Mouse (Mus musculus) thymus, adult 18-20 months (tissue): ENCODE measurements around the gene Krt80.

ENCODE experiments used
- DNase-seq, 2 experiments: peaks; one replicate each; pipeline ENCODE4 v3.0.0; 2022; ENCODE audit warnings: mixed read lengths in 2 of 2

Krt80 gene

DNA sequence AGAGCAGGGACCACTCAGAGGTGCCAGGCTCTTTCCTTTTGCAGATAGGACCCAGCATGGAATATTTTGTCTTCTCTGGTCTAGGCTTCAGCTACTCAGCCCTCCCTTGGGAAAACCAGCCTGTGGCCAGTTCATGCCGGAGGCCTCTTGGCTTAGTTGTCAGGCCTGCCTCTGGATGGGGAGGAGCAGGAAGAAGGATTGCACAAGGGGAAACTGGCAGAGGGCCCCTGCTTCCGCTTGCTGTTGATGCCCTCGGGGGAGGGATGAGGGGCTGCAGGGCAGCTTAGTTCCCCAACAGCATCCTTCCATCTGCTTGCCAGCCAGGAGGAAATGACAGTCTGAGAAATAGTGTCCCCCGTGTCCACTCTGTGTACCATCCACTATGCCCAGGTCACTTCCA is 4.9 kb upstream of the Krt80 start:
- DNase-seq = no peak

GRCm38 (mm10) chr15:101373286-101373898 is 3.4 kb upstream of the Krt80 start:
- no peak for DNase-seq

DNA sequence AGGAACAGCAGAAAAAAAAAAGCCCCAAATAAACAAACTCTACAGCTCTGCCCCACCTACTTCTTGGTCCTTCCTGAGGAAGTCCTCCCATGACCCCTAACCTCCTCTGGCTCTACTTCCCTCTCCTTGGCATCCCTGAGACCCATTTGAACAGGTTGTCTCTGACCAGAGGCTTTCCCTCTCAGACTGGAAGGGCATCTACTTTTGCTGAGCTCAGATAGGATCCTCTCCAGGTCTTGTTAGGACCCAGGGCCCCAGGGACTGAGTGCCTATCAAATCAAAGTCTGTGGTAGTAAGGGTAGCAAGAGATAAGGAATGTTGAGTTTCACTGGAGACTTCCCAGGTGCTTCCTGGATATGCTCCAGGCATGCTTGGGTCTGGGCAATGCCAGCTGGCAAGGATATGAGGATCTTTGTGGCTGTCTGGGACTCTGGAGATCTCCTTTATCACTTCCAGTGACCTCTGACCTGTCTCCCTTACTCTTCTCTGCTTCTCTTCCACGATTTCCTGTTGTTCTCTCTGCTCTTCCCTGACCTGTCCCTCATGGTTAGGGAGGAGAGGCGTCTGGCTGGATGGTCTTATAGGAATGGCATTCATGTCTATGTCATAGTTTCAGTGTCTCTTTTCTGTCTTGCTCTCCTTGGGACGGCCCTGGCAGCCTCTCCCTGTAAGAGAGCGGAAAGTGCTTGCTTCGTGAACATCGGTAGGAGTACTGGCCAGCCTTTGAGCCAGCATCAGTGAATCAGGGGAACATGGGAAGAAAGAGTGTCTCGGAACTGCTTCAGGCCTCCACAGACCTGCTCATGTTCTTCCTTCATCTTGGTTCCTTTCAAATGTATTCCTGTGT is 2.4 kb upstream of the Krt80 start:
- no peak for DNase-seq

DNA sequence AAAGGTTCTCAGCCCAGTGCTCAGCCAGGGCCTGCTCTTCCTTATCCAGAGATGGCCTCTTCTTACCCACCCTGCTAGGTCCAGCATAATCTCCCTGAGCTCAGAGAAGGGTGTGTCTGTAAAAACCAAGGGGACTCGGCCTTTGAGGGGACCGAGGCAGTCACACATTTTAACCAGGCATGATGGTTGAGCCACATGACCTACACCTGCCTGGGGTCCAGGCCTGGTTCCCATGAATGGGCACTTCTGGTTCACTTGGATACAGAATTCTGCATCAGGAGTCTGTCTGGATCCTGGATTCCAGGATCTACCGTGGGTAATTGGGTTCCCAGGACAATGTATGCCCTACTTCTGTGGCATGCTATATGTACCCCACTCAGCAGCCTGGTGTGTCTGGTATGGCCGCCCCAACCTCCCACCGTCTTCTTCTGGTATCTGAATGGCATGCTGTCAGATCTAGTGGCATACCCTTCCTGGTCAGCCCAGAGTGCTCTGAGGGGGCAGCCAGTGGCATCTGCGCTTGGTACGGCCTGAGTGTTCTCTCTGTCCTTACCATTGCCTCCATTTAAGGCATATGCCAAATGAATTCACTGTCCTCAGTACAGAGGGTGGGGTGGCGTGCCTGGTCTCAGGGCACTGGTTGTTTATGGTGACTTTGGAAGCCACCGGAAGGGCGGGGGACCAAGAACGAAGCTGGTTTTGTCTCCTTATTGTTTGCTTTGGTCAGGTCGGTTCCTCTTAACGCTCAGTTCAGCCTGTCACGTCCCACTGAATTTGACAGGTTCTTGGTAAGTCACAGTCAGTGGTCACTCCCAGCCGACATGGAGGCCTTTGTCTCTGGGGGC is 1.4 kb upstream of the Krt80 start:
- no peak for DNase-seq

- DNase-seq = no peak
These were observed 421 bp downstream of the Krt80 start for GRCm38 (mm10) chr15:101369382-101370100.

- no peak for DNase-seq
These were observed 1.2 kb downstream of the Krt80 start for GRCm38 (mm10) chr15:101368502-101369381.

- no peak for DNase-seq
These were observed 1.9 kb downstream of the Krt80 start for GRCm38 (mm10) chr15:101368015-101368414.

- DNase-seq = no peak
These were observed 2.5 kb downstream of the Krt80 start for GRCm38 (mm10) chr15:101367497-101367896.

DNA sequence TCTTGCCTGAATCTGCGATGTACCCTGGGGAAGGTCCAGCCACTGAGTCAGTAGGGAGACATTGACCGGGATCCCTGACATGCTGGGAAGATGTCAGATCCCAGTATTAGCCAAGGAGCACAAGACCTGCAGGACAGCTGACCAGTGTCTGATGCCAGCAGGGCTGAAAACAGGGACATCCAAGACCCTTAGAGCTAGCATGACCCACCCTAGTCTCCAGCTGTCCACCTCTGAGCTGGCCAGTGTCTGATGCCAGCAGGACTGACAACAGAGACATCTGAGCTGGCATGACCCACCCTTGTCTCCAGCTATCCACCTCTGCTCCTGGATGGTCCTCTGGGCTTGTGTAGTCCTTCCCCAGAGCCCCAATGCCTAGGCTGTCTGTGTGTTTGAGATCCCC is 3.0 kb downstream of the Krt80 start:
- no peak for DNase-seq

- DNase-seq = no peak
These were observed 3.5 kb downstream of the Krt80 start for GRCm38 (mm10) chr15:101366482-101366881.

- DNase-seq = no peak
These were observed 4.2 kb downstream of the Krt80 start for GRCm38 (mm10) chr15:101365721-101366120.

DNA sequence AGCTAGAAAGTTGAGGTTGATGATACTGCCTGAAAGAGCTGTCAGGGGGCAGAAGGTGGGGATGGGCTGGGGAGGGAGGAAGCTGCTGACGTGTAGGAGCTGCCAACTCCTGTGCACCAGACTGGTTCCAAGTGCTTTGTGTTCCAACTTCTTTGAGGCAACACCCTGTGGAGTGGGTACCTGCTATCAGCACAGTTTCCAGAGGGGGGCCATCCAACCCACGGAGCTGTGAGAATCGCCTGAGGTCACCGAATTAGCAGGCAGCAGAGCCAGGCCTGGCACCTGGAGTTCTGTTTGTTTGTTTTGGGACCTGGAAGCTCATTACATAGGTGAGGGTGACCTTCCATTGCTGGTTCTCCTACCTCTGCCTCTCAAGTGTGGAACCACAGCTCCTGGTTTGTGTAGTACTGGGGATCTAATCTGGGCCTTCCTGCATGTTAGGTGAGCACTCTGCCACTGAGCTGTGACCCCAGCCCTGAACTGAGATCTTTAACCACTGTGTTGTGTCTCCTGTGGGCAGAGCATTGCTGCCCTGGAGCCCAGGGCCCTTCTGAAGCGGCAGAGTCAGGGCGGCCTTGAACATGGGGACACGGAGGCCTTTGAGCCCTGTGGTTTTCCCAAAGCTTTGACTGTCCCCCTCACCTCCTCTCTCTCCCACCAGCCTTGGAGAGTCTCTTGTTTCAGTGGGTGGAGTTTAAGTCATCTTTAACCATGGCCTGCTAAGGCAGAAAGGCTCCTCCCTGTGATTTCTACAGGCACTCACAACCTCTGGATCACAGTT is 4.9 kb downstream of the Krt80 start:
- no peak for DNase-seq

DNA sequence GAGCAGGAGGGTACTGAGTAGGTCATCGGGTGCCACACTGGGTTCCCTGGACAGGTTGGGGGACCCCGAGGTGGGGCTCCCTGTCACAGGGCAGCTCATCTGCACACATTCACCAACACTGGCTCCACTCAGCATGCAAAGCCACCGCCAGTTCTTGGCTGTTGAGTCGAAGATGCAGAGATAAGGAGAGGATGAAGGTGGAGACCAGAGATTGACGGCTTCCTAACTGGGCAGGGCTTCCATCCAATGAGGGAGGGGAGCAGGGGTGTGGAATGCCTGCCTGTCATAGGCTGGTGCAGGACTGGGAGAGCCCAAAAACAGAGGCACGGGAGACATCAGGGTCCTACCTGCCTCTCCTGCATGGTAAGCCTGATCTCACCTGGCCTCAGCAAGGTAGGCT is 5.5 kb downstream of the Krt80 start:
- DNase-seq = no peak

DNA sequence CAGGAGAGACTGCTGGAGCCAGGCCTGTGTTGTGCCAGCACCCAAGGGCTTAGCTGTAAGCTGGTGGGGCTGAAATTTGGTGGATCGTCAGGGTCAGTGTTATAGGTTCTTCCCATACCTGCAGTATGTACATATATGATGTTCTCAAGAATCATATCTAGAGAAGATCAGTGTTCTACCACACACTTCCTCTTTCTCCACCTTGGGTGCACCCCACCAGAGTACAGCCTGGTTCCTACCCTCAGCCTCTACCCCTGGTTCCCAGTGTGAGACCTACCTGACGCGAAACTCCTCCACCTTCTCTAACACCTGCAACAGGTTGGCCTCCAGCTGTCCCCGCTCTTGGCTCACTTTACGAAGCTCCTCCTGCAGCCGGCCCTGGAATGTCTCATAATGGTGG is 6.0 kb downstream of the Krt80 start:
- no peak for DNase-seq

DNA sequence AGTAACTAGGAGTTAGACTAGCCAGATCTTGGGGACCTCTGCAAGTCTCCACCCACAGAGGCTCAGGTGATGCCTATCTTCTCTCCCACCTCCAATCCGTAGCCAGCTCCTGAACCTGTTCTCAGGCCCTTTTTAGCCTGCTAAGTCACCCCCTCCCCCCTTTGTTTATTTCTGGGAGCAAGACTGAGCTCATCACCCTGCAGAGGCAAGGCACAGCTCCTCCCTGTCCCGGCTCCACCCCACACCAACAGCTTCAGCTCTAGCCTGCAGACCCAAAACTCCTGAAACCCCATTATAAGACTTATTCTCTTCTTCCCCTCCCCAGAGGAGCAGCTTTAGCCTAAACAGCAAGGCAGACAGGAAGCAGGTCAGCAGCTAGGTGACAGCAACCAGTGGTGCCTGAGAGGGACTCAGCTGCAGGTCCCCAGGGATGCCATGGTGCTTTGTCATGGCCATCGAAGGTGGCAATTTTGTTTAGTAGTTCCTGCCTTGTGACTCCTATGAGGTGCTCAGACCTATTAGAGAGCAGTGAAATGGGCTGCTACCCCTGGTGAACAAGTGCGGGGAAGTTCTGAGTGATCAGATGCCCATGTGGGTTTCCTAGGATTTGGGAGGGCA is 7.5 kb downstream of the Krt80 start:
- DNase-seq = no peak

DNA sequence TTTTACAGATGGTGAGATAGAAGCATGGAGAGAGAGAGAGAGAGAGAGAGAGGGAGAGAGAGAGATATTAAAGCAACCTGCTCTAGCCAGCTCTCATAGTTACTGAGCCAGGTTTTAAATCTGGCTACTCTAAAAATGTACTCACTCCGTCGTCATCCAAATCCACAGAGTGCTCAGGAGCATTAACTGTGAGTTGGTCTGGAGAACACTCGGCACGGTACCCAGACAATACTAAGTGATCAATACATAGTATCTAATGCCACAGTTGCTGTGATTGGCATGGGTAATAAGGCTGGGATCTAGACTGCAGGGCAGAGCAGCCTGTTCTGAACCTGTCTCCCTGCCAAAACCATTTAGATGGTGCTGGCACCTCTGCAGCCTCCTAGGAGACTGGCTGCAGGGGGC is 14.6 kb downstream of the Krt80 start:
- no peak for DNase-seq

DNA sequence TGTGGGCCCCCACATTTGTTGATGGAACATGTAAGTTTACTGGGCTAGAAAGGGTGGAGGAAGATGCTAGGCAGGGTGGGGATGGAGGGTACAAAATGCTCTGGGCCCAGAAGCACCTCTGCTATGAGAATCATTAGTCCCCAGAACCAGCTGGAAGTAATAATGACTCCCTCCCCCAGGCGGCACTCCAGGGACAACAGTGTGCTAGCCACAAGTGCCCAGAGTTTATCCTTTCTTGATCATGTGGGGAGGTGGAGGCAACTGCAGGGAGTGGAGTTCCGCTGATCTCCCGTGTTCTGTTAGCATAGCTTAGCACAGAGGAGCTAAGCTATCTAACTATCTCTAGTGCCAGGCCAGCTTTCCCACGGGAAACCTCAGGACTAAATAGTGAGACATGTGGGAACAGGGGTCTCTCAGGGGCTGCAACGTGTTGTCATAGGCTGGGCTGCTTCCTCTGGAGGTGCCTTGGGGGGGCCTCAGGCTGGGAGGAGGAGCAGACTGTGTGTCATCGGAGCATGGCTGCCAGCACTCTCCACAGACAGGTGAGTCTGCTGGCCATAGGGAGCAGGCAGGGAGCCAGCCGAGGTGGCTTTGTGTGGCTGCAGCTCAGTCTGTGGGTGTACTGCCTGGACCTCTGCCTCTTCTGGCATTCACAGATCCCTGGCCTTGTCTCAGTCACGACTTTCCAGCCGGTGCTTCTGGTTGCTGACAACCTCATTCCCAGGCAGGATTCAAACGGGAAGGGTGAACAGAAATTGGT is 17.1 kb downstream of the Krt80 start:
- no peak for DNase-seq

DNA sequence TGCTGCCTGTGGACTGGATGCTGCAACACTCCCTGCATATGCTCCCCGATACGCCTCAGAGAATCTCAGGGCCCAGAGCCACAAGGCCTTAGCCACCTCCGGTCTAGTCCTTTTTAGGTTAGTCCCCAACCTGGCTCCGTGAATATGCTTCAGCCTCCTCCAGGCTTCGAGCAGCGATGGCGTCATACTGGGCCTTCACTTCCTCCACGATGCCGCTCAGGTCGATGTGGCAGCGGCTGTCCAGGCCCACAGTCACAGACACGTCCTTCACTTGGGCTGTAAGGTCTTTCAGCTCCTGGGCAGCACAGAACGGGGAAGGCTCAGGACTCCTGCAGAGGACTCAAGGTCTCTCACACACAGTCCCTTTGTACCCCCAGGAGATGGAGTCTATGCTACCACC is 17.9 kb downstream of the Krt80 start:
- no peak for DNase-seq

DNA sequence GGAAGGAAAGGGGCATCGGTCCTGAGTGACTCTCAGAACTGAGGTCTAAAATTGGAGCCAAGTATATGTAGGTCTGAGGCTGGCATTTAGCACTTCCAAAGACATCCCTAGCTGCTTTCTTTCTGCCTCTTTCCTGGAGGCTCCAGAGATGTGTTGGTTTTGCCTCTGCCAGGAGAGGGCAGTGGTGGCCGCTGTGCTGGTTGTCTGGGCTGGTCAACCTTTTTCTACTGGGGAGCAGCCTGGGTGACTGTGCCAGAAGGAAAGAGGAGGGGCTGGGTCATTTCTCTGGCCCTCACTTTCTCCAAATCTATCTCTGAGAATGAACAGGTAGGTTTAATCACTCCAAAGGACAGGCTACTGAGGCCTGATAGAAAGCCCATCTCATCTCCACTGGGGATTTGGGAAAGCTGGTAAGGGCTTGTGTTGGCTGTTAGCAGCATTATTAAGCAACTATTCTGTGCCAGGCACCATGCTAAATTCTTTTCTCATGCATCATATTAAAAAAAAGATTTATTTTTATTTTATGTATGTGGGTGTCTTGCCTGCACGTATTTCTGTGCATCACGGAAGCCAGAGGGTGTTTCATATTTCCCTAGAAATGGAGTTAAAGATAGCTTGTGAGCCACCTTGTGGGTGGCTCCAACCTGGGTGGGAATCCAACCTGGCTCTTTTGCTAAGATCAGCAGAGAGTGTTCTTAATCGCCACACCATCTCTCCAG is 28.0 kb downstream of the Krt80 start:
- DNase-seq = no peak
